Mouse (Mus musculus): Measurements from ENCODE around the gene Msgn1.

Msgn1 gene

DNA sequence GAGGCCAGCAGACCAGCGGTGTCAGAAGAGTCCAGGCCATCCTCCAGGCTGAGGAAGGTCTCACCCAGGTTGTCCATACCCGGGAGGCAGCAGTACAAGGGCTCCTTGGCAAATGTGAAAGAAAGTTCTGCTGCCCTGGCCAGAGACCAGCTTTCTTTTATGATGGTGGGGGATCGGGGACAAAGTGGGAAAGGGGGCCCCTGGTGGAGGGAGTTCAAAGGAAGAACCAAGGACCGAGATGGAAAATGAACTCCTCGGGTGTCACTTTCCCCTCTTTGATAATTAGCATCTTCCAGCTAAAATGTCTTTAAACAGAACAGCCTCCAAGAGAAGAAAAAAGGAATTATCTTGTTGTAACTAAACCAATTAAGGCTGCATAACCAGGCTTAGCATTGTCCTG is at the start of gene Msgn1:
Gene Msgn1 (minus strand): TSS at position 101 of the 400 bp plus-strand sequence.
- DNase-seq (ENCODE audit: low spot score in 2 of 2): no peak

DNA sequence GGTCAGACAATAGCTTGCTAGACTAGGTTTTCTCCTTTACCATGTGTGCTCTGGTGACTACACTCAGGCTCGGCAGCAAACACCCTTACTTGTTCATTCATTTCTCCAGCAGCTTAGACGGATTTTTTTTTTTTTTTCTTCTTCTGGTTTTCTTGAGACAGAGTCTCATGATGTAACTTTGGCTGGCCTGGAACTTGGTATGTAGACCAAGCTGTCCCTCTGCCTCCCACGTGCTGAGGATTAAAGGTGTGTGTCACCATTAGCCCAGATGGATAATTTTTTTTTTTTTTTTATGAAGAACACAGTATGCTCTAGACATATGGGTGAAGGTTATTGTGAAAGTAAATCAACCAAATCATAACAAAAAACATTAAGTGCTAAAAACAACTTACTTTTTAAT is 41.5 kb upstream of the Msgn1 start:
- DNase-seq (ENCODE audit: low spot score in 2 of 2): no peak

DNA sequence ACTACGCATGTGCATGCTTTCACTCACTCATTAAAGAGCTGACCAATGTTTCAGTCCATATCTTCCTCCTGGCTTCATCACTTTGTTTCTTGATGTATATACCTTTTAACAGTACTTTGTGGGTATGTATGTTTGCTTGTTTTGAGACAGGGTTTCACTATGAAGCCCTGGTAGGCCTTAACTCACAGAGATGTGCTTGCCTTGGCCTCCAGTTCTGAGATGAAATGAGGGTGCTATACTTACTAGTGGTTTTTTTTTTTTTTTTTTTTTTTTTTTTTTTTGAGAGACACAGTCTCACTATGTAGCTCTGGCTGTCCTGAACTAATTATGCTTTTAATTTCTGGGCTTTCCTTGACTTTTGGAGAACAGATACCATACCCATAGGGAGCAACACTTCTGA is 38.7 kb upstream of the Msgn1 start:
- DNase-seq (ENCODE audit: low spot score in 2 of 2): no peak

DNA sequence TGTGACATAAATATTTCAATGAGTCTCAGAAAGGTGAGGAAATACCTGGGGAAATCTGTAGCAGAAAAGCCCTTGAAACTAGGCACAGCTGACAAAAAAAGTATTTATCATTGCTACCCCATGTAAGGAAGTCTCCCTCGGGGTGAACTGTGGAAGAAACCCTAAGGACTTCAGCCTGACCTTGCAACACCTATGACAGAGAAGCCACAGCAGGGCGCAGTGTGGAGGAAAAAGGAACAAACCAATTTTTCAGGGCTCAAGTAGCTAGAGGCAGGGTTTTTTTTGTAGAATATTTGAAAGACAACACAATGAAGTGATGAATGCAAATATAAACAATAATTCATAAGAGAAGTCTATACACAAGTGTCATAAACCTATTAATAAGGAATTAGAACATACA is 27.2 kb upstream of the Msgn1 start:
- DNase-seq (ENCODE audit: low spot score in 2 of 2): no peak

DNA sequence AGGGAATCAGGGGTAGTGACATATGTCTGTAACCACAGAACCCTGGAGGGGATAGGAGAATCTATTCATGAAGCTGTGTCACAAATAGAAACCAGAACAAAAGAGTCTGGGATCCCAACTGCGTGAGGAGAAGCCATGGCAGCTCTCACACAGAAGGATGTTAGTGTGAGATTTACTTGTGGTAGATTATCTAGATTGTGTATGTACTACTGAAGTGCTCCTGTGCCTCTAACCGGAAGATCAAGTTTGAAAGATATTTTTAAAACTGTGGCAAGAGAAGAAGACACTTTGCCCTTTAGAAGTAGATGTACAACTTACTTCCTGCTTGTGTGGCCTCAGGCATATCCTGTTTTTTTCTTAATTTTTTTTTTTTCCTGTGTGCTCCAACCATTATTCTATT is 21.5 kb upstream of the Msgn1 start:
- DNase-seq (ENCODE audit: low spot score in 2 of 2): no peak

DNA sequence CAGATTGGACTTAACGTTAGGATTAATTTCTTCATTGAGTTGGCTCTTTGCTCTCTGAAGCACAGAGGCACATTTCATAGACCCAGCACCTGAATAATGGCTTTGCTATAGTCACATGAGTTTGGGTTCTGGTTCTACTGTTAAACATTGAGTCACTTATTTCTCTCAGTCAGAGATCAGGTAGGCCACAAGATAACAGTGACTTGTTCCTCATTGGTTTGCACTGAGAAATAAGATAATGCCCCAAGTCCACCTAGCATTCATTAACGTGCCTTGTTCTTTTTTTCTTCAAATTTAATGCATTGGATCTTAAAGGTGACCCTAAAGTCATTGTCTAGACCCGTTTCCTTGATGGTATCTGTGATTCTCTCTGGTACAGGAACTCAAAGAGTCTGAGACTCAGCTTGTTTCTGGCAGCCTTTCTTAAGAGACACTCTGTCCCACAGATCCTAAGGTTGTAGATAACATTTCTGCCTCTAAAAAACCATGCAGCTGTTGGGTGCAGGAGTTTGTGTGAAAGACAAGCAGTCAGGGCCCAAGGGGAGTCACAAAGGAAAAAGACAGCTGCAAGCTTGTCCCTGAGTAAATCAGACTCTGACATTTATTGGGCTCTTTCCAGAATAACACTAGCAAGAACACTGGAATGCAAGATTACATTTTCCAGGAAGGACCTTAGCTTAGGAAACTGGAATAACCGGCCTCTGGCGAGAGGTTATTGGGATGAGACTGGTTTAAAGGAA is 17.9 kb upstream of the Msgn1 start:
- DNase-seq (ENCODE audit: low spot score in 2 of 2): no peak

DNA sequence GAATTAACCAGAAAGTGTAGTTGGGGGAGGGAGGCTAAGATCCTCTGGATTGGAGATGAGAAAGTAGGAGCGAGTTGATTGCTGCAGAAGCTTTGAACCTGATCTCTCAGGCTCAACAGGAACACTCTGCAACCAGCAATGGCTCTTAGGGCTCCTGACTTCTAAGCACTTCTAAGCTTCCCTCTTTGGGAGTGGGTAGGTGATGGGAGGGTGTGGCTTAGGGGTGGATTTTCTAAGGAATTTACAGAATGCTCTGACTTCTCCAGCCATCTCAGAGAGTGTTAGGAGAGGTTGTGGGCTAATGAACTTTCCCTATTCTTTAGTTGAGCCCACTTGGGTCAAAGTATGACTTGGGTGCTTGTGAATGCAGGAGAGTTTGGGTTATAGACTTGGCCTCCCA is 17.4 kb upstream of the Msgn1 start:
- no peak for DNase-seq (ENCODE audit: low spot score in 2 of 2)

DNA sequence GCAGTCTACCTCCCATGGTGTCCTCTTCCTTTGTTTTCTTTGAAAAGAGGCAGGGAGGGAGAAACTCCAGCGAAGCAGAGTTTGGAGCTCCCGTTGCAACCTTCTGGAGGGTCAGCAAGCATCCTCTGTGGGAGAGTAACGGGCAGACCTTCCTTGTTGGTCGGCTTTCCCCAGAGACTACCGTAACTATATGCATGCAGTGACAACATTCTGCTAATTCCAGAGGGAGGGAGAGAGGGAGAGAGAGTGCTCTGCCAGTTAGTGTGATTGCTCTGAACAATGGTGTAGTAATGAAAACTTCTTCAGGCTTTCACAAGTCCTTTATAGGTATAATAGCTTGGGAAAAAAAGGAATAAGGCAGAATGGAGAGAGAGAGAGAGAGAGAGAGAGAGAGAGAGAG is 15.9 kb upstream of the Msgn1 start:
- DNase-seq (ENCODE audit: low spot score in 2 of 2): no peak

DNA sequence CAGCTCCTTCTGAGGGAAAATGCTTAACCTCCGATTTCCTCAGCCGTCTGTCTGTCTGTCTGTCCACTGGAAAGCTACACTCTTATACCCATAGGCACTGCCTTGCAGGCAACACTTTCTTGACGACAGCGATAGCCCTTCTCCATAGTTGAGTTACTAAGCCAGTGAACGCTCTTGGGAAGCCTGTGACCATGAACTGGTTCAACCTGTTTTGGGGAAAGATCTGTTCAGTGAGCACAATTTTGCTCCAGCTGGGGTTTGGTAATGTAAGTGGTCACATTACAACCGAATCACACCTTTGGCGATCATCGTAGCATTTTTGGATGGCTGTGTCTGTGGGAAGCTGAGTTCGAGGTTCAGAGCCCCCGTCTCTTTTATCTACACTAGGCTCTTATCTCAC is 14.3 kb upstream of the Msgn1 start:
- DNase-seq (ENCODE audit: low spot score in 2 of 2): no peak

DNA sequence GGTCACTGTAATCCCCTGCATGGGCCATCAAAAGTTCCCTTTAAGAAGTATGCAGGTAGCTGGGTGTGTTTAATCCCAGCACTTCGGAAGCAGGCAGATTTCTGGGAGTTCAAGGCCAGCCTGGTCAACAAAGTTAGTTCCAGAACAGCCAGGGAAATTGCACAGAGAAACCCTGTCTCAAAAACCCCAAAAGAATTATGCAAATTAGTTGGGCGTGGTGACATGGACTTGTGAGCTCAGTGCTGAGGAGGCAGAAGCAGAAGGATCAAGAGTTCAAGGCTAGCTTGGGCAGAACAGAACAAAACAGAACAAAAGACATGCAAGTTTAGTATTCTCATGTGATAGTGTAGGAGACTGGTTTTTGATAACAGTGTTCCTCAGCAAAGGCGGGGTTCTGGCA is 13.8 kb upstream of the Msgn1 start:
- no peak for DNase-seq (ENCODE audit: low spot score in 2 of 2)

DNA sequence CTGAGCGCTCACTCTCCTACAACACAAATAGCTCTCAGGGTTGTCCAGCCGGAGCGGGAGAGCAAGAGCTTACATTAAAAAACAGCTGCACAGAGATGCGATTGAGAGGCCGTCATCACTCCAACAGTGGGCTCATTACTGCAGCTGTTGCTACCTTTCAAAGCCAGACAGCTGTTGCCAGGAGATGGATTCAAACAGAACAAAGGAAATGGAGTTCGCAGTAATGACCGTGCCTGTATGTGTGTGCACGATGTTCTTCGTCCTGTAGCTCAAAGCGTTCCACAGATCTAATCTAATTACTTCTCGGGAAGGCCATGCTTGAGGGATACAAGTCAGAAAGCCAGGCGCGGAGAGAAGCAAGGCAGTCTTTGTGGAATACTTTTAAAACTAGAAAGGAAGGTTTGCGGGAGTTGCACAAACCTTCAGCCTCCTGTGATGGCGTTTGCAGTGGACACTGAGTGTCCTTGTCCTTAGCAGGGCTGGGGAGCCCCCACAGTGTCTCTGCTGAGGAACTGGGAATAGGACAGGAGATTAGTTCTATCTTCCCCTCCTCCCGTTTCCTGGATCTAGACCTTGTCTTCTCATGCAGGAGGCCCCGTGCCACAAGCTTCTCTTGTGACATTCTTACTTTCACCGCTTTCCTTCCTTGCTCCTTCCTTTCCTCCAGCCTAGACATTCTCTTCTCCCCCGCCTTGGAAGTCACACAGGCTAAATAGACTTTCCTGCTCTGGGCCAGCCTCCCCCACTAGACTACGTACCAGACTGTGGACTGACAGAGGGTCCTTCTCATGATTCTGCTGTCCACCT is 13.0 kb upstream of the Msgn1 start:
- DNase-seq (ENCODE audit: low spot score in 2 of 2): no peak

DNA sequence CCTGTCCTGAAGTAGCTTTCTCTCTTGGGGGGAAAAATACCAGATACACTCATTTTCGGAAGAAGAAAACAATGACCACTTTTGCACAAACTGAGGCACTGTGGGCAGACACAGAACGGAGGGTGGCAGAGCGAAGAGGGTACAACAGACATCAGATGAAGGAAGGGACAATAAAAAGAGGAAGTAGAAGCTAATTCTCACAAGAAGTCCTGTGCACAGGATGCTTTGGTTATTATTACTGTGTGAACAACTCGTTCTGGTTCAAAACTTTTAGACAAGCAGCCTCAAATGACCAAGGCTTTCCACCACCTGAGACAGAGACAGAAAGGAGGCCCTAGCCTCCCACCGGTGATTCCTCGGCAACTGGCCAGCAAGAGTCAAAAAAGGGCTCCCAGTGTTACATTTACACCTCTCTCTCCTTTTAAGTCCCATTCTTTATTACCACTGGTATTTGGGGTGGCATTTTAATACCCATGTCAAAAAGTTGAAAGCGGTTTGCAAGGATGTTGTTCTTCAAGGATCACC is 9.0 kb upstream of the Msgn1 start:
- DNase-seq (ENCODE audit: low spot score in 2 of 2): no peak

DNA sequence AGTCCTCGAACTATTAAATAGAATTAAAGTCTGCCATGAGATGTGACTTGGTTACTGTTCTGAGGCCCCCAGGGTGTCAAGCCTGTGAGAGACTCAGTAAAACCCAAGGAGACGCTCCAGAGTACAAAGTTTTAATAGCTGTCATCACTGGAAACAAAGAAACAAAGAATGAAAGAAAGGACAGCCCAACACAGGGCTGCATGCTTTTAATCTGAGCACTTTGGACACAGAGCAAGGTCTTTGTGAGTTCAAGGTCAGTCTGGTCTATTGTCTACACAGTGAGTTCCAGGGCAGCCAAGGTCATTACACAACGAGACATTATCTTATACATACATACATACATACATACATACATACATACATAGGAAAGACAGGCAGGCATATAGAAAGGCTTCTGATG is 7.7 kb upstream of the Msgn1 start:
- DNase-seq (ENCODE audit: low spot score in 2 of 2): no peak

DNA sequence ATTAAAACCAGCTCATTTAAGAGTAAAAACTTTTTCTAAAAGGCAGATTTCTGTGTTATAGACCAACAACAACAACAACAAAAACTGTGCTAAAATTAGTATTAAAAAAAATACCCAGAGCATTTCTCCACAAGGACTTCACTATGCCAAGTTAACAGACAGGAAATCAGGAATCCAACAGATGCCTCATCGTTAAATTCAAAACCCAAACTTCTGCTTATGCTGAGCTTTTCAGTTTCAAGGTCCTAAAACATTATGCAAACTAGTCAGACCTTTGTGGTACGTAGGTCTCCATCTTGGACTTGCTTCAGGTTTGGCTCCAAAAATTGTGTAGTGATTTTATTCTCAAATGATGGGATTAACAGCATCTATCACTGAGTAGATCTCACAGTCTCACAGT is 6.8 kb upstream of the Msgn1 start:
- no peak for DNase-seq (ENCODE audit: low spot score in 2 of 2)

DNA sequence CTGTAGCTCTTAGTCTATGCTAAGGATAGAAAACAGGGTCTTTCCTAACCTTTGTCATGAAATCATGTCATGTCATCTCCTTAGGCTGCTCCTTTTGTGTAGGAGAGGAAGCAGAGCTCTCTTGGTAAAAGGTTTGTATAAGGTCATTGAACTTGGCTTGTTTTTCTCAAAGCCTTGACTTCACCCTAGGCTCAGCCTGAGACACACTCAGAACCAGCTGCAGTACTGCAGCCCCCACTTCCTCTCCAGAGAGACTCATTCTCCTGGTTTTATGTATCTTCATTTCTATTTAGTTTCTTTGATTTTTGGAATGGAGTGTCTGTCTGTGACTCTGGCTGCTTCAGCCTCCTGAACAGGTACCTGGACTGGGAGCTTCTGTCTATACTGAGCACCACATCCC is 6.0 kb upstream of the Msgn1 start:
- no peak for DNase-seq (ENCODE audit: low spot score in 2 of 2)

DNA sequence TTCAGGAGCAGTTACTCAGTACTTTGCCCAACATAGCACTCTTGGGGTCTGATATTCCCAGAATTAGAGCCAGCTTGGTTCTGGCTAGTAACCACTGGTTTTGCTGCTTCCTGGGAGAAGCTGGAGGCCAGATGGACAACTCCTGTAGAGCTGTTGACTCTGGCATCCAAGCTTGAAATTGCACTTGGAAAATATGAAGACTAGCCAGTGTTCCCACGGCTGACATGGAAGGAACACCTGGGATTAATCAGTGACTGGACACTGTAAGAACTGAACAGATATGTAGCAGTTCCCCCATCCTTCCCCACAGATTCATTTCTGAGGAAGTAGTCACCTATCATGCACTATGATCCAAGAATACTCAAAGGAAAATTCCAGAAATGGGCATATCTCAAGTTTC is 4.1 kb upstream of the Msgn1 start:
- DNase-seq (ENCODE audit: low spot score in 2 of 2): no peak

DNA sequence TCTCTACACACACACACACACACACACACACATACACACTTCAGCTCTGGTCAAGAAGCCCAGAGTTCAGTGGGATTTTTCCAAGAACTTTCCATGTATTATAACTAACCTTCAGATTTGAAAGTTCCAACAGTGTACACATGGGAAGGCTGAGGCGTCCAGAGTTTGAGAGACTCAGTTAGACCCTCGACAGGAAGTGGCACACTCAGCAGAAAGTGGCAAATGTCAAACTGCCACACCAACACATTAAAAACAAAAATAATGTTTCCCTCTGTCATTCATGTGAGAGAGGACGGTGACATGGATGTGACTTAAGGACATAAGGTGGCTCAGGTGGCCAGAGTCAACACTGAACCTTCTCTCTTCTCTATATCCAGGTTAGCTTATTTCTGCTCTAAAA is 1.6 kb upstream of the Msgn1 start:
- DNase-seq (ENCODE audit: low spot score in 2 of 2): no peak

DNA sequence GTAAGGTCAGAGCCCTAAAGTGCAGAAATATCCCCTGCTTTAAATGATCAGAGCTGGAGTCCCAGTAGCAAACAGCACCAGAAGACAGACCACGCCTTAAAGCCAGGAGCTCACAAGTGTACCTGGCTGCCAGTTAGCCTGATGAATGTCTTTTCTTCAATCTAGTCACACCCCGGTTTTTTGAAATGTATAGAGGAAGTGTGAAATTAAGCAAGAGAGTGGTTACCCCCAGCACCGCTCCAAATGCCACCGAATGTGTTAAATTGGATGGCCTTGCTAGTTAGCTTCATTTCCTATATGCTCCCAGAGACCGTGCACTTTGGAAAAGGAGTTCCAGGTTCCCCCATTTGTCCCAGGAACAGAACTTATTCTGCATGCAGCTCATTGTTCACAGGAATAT is 864 bp upstream of the Msgn1 start:
- DNase-seq (ENCODE audit: low spot score in 2 of 2): no peak

DNA sequence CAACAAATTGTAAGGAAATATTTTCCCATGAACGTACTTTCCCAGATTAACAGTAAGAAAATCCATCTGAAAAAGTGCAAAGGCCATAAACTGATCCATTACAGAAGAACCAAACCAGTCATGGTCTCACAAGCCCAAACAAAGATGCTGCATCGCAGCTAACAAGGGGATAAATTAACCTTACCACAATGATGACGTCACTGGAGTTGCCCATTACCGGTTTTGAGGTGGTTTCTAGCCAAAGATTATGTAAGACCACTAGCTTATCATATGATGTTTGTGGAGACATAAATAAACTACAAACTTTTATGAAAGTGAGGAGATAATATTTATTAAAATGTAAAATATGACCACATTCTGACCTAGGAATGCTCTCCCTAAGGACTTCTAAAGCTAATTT is 2.5 kb downstream of the Msgn1 start:
- DNase-seq (ENCODE audit: low spot score in 2 of 2): no peak

DNA sequence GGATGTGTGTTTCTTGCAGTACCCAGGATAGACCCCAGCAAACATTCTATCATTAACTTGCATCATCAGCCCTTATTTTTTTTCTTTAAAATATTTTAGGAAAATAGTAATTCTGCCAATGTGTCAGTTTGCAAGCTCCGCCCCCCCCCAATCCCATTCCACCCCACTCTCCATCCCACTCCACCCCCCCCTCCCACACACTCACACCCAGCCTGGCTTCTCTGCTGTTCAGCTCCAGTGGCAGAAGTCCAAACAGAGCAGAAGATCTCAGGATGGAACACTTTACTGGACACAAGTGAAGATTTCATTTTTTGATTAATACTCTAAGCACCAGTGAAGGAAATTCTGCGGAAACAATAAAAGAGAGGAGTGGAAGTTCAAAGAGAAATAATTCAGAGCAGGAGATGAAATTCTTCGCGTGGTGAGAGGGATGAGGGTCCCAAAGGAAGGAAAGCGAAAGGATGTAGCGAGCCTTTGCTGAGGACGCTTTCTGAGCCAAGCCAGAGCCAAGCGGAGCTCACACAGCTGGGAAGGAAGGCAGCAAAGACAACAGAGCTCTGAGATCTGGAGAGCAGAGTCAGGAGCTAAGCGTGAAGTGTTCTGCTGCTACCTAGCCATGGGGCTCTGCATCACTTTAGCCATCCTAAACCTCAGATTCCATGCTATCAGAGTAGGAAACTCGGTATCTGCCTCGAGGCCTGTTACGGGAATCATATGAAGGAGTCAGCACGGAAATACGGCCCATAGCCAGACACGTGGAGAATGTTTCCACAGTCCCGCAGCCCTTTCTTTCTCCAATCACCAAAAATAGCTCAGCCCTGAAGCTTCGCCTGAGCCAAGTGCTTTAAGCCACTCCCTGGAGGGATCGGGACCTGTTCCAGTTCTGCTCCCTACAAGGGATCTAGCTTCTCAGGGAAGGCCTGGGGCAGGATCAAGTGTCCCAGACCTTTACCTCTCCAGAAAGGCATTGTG is 4.8 kb downstream of the Msgn1 start:
- DNase-seq (ENCODE audit: low spot score in 2 of 2): no peak

DNA sequence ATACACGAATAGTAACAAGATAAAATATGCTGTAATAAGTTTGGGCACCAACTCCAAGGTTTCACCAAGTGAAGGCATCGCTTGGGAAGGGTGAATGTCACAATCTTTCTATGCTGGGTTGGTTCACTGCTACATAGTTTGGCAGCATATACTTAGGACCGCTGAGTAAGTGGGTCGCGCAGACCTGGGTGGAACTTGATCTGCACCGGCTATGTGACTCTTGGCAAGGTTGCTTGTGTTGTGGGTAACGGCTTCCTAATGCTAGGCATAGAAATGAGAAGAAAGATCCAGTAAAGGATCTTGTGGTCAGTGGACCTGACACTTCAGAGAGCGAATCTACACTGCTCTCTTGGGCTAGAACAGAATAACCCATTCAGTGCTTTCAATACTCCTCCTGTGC is 6.3 kb downstream of the Msgn1 start:
- DNase-seq (ENCODE audit: low spot score in 2 of 2): no peak

DNA sequence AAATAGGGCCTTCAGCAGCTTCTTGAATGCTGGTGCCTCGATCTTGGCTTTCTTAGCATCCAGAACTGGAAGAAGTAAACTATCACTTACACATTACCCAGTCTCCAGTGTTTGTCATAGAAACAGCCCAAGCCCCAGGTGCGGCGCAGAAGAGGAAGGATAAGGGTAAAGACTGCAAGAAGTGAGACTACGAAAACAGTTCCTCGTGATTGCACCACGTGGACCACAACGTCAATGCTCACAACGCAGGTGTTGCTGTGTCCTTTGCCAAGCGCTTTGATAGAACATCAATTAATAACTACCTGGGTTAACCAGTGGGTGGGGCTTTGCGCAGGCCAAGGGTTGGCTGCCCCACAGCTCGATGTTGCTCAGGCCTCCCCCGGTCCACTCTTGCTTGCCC is 8.1 kb downstream of the Msgn1 start:
- DNase-seq (ENCODE audit: low spot score in 2 of 2): no peak
